Mouse (Mus musculus): ENCODE data around the gene Surf2. TPM values are rescaled to one million over a fixed set of nuclear protein-coding genes. Genes with fewer than 3 reads are reported as not detected.

The Surf2 gene
- polyA plus RNA-seq (2012), result 5.4 and 11.8 TPM in 2 replicates

DNA sequence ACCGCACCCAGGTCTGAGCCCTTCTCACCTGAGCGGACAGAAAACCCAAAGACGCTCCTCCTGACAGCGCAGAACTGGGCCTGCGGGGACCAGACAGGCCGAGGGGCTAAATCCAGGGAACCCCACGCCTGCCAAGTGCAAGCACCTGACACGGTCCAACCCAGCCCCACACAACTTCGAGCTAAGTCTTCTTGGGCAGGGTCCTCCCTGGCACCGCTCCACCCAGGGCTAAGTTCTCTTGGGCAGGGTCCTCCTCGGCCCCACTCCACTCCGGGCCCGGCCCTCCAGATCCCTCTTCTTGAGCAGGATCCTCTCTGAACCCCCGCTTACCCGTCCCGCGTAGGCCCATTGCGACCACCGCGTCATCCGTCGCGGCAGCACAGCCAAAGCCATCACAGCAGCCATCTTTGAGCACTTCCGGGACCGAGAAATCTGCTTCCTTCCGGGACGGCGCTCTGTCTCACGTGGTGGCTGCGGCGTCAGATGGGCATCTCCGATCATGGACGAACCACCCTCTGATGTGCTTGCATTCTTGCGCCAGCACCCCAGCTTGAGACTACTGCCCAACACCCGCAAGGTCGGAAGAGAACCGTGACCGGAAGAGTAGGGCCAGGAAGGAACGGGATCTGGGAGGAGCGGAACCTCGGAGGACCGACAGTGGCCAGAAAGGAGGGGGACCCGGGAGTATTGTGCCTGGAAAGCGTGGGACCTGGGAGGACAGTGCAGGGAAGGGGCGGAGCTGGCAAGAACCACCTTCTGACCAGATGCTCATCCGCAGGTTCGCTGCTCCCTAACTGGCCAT, at the start of gene Surf2, which contains the start of gene Surf1:
Gene Surf2, plus strand, starts transcription at position 441 of the 802 bp plus-strand sequence.
Gene Surf1, minus strand, starts transcription at position 604 of the 802 bp plus-strand sequence.
- no peak for TF ChIP-seq GATA1 (IDR thresholded peaks at IDR 0.05; ENCODE audit: low read length)

DNA sequence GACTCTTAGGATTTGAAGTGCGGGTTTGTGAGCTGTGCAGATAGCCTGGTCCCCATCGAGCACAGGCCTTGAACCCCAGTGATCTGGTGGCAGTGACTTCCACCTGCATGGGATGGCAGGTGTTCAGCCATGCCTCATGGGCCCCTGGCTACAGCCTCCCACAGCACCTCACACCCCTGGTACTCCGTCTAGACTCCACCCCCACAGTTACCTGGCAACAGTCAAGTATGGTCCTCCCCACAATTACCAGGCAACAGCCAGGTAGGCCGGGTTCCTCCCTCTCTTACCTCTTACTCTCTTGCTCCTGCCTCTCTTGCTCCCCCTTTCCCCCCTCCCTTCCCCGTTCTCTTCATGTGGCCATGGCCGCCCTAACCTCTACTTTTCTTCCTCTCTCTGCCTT, 45.5 kb upstream of the Surf2 start:
- TF ChIP-seq GATA1 (IDR thresholded peaks at IDR 0.05; ENCODE audit: low read length), result no peak

DNA sequence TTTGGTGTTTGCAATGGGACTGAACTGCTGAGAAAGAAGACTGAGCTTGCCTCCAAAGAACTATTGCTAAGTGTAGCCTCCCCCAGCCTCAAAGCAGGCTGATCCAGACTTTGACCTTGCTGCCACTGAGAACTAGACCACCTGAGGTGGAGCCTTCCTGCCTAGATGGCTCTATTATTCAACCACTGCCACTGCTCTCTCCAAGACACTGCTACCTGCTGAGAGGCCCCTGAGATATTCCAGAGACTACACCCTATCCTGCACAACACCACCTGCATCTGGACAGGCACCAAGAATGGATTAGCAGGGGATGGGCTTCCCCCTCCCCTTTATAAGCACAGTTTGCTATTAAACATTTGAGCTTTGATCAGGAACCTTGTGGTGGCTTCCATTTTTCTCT, 37.6 kb upstream of the Surf2 start:
- TF ChIP-seq GATA1 (IDR thresholded peaks at IDR 0.05; ENCODE audit: low read length), result no peak

DNA sequence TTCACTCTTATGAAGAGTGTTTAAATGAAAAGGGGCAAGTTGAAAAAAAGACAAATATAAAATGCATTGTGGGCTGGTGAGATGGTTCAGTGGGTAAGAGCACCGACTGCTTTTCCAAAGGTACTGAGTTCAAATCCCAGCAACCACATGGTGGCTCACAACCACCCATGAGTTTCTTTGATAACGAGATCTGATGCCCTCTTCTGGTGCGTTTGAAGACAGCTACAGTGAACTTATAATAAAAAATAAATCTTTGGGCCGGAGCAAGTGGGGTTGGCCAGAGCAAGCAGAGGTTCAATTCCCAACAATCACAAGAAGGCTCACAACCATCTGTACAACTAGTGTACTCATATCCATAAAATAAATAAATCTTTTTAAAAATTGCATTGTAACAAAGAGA, 20.3 kb upstream of the Surf2 start:
- TF ChIP-seq GATA1 (IDR thresholded peaks at IDR 0.05; ENCODE audit: low read length), result no peak

DNA sequence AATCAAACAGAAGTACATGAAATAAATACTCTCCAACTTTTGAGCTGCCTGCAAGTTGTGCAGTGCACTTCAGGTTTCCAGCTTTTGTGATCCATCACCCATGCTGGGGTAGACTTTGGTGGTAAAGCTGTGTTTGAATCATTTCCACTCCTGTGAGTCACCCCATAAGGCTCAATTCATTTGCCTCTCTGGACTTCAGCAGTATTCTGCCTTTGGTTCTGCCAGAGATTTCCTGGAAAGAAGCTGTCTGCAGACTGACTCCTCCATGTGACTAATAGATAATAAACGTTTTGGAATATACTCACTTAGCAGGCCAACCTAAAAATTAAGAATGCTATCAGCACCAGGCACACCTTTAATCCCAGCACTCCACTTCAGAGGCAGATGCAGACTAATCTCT, 15.4 kb upstream of the Surf2 start:
- TF ChIP-seq GATA1 (IDR thresholded peaks at IDR 0.05; ENCODE audit: low read length), result no peak

DNA sequence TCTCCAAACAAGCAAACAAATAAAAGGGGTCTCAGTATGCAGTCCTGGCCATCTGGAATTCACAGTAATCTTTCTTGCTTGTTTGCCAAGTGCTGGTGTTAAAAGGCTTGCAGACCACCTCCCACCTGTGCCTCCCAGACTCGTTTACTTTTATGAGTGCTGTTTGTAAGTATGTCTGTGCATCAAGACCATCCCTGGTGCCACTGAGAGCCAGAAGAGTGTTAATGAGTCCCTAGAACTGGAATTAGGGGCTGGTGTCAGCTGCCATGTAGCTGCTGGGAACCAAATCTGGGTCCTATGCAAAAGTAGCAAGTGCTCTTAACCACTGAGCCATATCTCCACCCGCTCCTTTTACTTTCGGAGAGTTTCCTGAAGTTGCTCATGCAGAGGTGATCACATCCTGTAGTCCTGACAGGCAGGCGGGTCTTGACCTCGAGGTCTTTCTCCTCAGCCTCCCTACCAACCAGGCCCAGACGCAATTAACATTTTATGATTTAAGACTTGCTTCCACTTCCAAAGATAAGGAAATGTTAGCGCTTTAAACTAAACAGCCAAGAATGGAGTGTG, 14.2 kb upstream of the Surf2 start:
- no peak for TF ChIP-seq GATA1 (IDR thresholded peaks at IDR 0.05; ENCODE audit: low read length)

DNA sequence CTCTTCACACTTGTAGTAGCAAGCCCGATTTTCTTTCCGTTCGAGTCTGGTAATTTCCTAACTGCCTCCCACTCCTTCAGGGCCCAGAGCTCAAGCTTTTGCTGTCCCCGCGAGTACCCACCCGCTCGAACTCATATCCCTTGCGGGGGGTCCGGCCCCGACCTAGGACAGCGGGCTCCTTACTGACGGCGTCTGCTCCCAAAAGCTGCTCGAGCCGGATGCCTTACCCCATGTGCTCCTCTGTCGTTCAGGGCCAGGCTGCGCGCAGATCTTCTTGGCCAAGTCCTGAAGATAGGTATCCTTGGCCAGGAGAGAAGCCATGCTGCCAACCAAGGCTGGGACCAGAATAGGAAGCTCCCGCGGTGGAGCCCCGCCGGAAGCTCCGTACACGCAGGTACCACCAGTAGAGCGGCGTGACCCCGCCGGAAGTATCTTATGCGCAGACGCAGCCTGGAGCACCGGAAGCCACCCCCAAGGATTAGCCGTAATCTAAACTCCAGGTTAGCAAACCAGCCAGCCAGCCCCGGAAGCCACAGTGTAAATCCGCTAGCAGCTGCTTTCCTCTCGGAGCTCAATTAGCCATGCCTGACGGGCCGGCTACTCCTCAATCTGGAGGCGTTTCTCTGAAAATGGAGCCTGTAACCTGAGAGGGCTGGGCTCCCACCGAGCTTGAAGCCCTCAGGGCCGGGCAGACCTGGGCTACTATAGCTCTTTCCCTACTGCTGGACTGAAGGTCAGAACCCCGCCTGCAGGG, 13.5 kb upstream of the Surf2 start, which contains the start of gene Surf6:
Gene Surf6, minus strand, starts transcription at position 413 of the 754 bp plus-strand sequence.
- TF ChIP-seq GATA1 (IDR thresholded peaks at IDR 0.05; ENCODE audit: low read length), result no peak

DNA sequence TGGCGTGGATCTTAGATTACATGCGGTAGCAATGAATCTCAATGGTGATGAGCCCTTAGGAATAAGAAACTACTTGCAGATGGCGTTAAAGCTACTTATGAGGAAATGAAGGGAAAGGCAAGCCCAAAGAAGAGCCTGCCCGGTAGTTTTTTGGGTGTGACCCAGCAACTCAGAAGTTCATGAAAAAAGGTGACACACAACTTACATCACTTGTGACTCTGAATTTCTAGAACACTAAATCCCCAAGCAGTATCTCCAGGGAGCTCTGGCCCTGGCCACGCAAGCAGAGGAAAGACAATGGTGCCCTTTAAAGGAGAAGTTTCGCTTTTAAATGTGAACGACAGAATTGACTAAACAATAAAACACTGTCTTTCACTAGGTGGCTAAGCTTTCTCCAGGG, 12.9 kb upstream of the Surf2 start:
- TF ChIP-seq GATA1 (IDR thresholded peaks at IDR 0.05; ENCODE audit: low read length), result no peak

DNA sequence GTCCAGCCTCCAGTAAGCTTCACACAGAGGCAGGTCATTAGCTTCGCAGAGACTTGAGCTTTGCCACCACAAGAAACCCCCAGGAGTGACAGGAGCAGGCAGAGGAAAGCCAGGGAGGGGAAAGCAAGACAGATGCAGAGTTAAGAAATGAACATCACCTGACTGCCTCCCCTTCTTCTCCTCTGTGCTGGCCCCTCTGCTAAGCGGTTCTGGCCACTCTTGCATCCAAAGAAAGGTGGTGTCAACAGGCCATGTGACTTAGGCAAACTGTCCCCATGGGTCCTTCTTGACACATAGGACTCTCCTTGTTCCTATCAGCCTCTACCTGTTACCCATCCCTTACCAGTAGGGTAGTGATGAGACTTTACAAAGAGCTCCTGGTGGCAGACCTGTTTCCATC, 10.2 kb upstream of the Surf2 start:
- no peak for TF ChIP-seq GATA1 (IDR thresholded peaks at IDR 0.05; ENCODE audit: low read length)

DNA sequence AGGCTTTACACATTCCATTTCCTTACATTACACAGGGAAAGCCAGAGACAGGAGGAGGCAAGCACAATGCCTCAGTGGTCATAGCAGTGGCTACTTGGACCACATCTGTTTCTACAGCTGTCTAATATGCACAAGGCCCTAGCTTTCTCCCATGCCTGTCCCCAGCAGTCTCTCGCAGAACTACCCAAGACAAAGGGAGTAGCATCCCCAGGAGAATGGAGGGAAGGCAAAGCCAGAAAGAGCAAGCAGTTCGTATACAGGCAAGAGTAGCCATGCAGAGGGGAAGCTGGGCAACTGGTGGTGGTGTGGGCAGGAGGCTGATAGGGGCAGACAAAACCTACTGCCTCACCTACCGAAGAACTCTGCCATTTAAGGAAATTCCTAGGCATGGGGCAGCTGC, 9.7 kb upstream of the Surf2 start:
- no peak for TF ChIP-seq GATA1 (IDR thresholded peaks at IDR 0.05; ENCODE audit: low read length)

DNA sequence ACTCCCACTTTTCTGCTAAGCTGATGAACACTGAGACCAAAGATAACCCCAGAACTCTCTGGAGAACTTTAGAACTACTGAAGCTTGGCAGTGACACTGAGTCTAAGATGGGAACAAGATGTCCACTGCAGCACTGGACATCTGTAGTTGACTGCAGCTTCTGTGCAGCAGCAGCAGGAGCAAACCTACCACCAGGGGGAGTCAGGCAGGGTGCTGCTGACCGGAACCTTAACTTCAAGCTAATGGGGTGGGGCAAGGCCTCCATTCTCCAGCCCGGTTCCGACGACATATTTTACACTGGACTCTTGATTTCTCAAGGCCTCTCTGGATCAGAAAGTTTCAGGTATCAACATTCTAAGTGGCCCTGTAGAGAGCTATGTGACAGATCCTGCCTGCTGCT, 9.1 kb upstream of the Surf2 start:
- no peak for TF ChIP-seq GATA1 (IDR thresholded peaks at IDR 0.05; ENCODE audit: low read length)

DNA sequence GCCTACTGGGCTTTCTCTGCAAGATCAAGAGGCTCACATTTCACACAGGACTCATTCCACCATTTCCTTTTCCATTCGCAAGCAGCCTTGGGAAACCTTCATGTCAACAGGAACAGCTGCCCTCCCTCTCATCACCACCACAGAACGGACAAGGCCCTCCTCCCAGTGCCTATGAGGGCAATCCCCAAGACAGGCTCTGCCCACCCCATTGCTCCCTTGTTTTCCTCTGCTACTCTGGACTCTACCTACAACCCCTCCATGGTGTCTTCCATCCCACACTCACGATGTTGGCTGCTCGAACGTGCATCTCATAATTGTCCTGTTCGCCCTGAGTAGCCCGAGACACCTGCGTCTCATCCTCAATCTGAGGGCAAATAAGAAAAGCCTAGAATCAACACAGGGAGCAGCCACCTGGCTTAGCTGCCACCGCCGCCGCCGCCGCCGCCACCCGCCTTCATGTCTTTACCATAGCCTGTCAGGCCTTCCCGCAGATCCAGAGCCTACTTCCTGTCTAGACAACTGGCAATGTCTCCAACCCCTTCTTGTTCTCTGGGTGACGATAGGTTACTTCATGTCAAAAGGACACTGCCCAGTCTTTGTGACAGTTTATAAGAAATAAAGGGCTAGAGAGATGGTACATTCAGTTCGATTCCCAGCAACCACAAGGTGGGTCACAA, 7.3 kb upstream of the Surf2 start:
- no peak for TF ChIP-seq GATA1 (IDR thresholded peaks at IDR 0.05; ENCODE audit: low read length)

DNA sequence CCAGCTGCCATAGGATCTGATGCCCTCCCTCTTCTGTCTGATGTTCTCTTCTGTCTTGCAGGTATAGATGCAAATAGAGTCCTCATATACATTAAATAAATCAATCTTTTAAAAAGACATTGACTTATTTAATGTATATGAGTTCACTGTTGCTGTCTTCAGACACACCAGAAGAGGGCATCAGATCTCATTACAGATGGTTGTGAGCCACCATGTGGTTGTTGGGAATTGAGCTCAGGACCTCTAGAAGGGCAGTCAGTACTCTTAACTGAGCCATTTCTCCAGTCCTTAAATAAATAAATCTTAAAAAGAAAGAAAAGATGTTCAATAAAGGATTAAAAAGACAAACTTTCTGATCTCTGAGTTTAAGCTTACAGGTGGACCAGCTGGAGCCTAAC, 6.8 kb upstream of the Surf2 start:
- no peak for TF ChIP-seq GATA1 (IDR thresholded peaks at IDR 0.05; ENCODE audit: low read length)

DNA sequence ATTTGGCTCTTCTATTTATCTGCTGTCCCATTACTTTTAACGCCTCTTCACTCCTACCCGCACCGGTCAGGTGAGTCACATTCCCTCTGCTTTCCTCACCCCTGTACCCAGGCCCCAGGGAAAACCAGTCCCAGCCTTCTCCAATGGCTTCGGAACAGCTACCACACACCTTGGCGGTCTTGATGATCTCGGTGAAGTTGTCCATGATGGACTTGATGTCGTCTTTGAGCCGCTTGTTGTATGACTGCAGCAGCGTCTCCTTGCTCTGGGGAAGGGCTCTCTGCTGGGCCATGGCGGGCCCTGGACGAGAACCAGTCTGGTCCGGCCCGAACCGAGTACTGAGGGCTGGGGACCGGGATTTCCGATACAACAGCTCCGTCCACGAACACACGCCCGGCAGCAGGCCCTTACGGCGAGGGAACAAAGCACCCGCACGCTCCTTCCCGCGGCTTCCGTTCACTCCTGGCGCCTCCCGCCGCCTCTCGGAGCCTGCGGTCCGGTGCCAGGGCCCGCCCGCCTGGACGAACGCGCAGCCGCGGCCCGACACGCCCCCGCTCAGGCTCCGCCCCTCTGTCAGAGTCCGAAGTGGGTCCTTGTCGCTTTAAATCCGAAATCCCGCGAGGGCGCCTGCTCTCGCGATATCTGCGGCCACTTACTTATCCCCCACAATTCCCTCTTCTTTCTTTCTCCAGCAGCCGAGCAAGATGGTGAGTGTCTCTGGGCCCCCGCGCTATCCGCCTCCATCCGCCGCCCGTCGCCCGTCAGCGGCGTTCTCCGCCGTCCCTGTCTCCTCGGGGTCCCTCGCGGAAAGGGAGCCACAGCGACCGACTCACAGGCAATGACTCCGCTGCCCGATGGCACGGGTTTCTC, 5.8 kb upstream of the Surf2 start, which contains the start of the genes Med22 and Rpl7a:
Gene Med22, minus strand, starts transcription at position 554 of the 870 bp plus-strand sequence.
Gene Rpl7a, plus strand, starts transcription at position 641 of the 870 bp plus-strand sequence.
- TF ChIP-seq GATA1 (IDR thresholded peaks at IDR 0.05; ENCODE audit: low read length), result no peak

Measured in G1E-ER4 (cell line).